ENCODE assay signal across 19 mouse cellular contexts in genomic region chr9:41038150-41038664, GRCm38 (mm10). TPM values are rescaled to one million over a fixed set of nuclear protein-coding genes. Genes with fewer than 3 reads are reported as not detected.
DNase-seq lines count a peak whose midpoint lies in the region; ATAC-seq lines count a peak whose summit lies in the region.
"Had no signal": no experiment of that assay in that cellular context is flagged by ENCODE, and none has a peak within 500 bp of the region (broad histone marks: within the 10 kb centered on the region; RNA-seq: fewer than 3 reads in every experiment).

No protein-coding gene starts in this region.

- no peaks in the 10 kb centered on the region for H3K4me1 ChIP-seq in forebrain, embryonic 14.5 days (ENCODE audit: control insufficient read depth, insufficient read depth, low read length)
- peaks cover 9% of the 10 kb centered on the region; the same call in 1 of the 2 replicates for H3K4me1 ChIP-seq in forebrain, embryonic 12.5 days
- peaks cover 21% of the 10 kb centered on the region for H3K4me1 ChIP-seq in embryonic facial prominence, embryonic 10.5 days
- H3K4me1 ChIP-seq in embryonic facial prominence, embryonic 15.5 days: peaks cover 3% of the 10 kb centered on the region; the same call in 1 of the 2 replicates
- peaks cover 4% of the 10 kb centered on the region; the same call in 1 of the 2 replicates for H3K4me1 ChIP-seq in limb, embryonic 15.5 days

- no peak overlapping the region for H3K4me2 ChIP-seq in forebrain, embryonic 14.5 days (ENCODE audit: low read length)
- H3K4me2 ChIP-seq in forebrain, embryonic 12.5 days: no peak overlapping the region
- no peak overlapping the region for H3K4me2 ChIP-seq in embryonic facial prominence, embryonic 15.5 days (replicated peaks)
- H3K4me2 ChIP-seq in limb, embryonic 15.5 days: no peak overlapping the region
- H3K4me2 ChIP-seq: neural tube, embryonic 15.5 days had no signal

- H3K9me3 ChIP-seq in forebrain, embryonic 14.5 days (replicated peaks; ENCODE audit: control insufficient read depth, low read length): no peaks in the 10 kb centered on the region
- H3K9me3 ChIP-seq in forebrain, embryonic 12.5 days: no peaks in the 10 kb centered on the region
- H3K9me3 ChIP-seq in embryonic facial prominence, embryonic 10.5 days: no peaks in the 10 kb centered on the region
- no peaks in the 10 kb centered on the region for H3K9me3 ChIP-seq in embryonic facial prominence, embryonic 15.5 days (replicated peaks)
- no peaks in the 10 kb centered on the region for H3K9me3 ChIP-seq in limb, embryonic 15.5 days
- H3K9me3 ChIP-seq: neural tube, embryonic 15.5 days had no signal

- WGBS in forebrain, embryonic 14.5 days: 58% methylated on average over 9 of the region's 9 CpGs
- WGBS in forebrain, embryonic 12.5 days: 61% methylated on average over 9 of the region's 9 CpGs
- WGBS in embryonic facial prominence, embryonic 10.5 days: 57% methylated on average over 9 of the region's 9 CpGs
- whole genome bisulfite sequencing in embryonic facial prominence, embryonic 15.5 days: 38% methylated on average over 9 of the region's 9 CpGs
- WGBS in limb, embryonic 15.5 days: 41% methylated on average over 9 of the region's 9 CpGs

- H3K9ac ChIP-seq in forebrain, embryonic 14.5 days (ENCODE audit: low read length): no peak overlapping the region
- H3K9ac ChIP-seq in forebrain, embryonic 12.5 days: no peak overlapping the region
- no peak overlapping the region for H3K9ac ChIP-seq in embryonic facial prominence, embryonic 15.5 days
- H3K9ac ChIP-seq in limb, embryonic 15.5 days: no peak overlapping the region
- H3K9ac ChIP-seq: neural tube, embryonic 15.5 days had no signal

- H3K4me3 ChIP-seq in forebrain, embryonic 14.5 days (ENCODE audit: low read depth, low read length): no peak overlapping the region
- no peak overlapping the region for H3K4me3 ChIP-seq in forebrain, embryonic 12.5 days (replicated peaks)
- H3K4me3 ChIP-seq in embryonic facial prominence, embryonic 10.5 days: no peak overlapping the region
- H3K4me3 ChIP-seq in embryonic facial prominence, embryonic 15.5 days (replicated peaks): no peak overlapping the region
- H3K4me3 ChIP-seq in limb, embryonic 15.5 days: no peak overlapping the region
- H3K4me3 ChIP-seq: layer of hippocampus, adult 2 months; neural tube, embryonic 15.5 days had no signal

- H3K27me3 ChIP-seq in forebrain, embryonic 14.5 days (replicated peaks; ENCODE audit: control insufficient read depth, insufficient read depth, low read length): no peaks in the 10 kb centered on the region
- no peaks in the 10 kb centered on the region for H3K27me3 ChIP-seq in forebrain, embryonic 12.5 days
- no peaks in the 10 kb centered on the region for H3K27me3 ChIP-seq in embryonic facial prominence, embryonic 10.5 days (replicated peaks; ENCODE audit: low read depth, poor library complexity, severe bottlenecking)
- H3K27me3 ChIP-seq in embryonic facial prominence, embryonic 15.5 days: no peaks in the 10 kb centered on the region
- H3K27me3 ChIP-seq in limb, embryonic 15.5 days: no peaks in the 10 kb centered on the region
- H3K27me3 ChIP-seq: neural tube, embryonic 15.5 days had no signal

- no peak for DNase-seq in forebrain, embryonic 14.5 days (ENCODE audit: low spot score)
- peak; percentile 45 for DNase-seq in embryonic facial prominence, embryonic 10.5 days (ENCODE audit: low spot score)
- DNase-seq in frontal cortex, postnatal 10 days (ENCODE audit: low spot score in 2 of 2): no peak
- DNase-seq in adrenal gland, adult 2 months: no peak
- DNase-seq: B cell, adult 2 months; cerebellum, adult 9-11 months; gastrocnemius, postnatal 25 days; kidney, adult 18-20 months; liver; lung, postnatal 10 days; spleen, adult 18-20 months had no signal

- H3K36me3 ChIP-seq in forebrain, embryonic 14.5 days (ENCODE audit: control insufficient read depth, insufficient read depth, low read length): 0 out of 2 replicates have a peak, but pooled peaks cover 2% of the 10 kb centered on the region
- H3K36me3 ChIP-seq in forebrain, embryonic 12.5 days (replicated peaks): no peaks in the 10 kb centered on the region
- H3K36me3 ChIP-seq in embryonic facial prominence, embryonic 10.5 days (replicated peaks): no peaks in the 10 kb centered on the region
- H3K36me3 ChIP-seq in embryonic facial prominence, embryonic 15.5 days: no peaks in the 10 kb centered on the region
- H3K36me3 ChIP-seq in limb, embryonic 15.5 days: no peaks in the 10 kb centered on the region

- 0 out of 2 replicates have a peak overlapping the region, but pooled peaks have one; percentile 14 for H3K27ac ChIP-seq in forebrain, embryonic 14.5 days (ENCODE audit: low read depth, low read length)
- no peak overlapping the region for H3K27ac ChIP-seq in forebrain, embryonic 12.5 days
- peak overlapping the region; percentile 68 for H3K27ac ChIP-seq in embryonic facial prominence, embryonic 10.5 days (replicated peaks)
- peak overlapping the region; percentile 60 for H3K27ac ChIP-seq in embryonic facial prominence, embryonic 15.5 days (replicated peaks)
- H3K27ac ChIP-seq in limb, embryonic 15.5 days: peak overlapping the region; percentile 54; the same call in 1 of the 2 replicates
- H3K27ac ChIP-seq: kidney, postnatal 0 days; layer of hippocampus, adult 2 months; neural tube, embryonic 15.5 days had no signal

- no peak for ATAC-seq in forebrain, embryonic 14.5 days
- ATAC-seq in forebrain, embryonic 12.5 days (ENCODE audit: low FRiP score): no peak
- peak; percentile 43; the same call in 1 of the 2 replicates for ATAC-seq in embryonic facial prominence, embryonic 15.5 days (ENCODE audit: insufficient number of reproducible peaks, low FRiP score, low TSS enrichment, low read depth)
- 0 out of 2 replicates have a peak, but pooled peaks have one; percentile 58 for ATAC-seq in limb, embryonic 15.5 days (ENCODE audit: insufficient number of reproducible peaks, low FRiP score, low TSS enrichment, low read depth)
- ATAC-seq: midbrain, embryonic 16.5 days had no signal

RNA-seq across cellular contexts. Expression of gene Crtam, which starts 33.8 kb away (rescaled TPM):
- 0.08 TPM in 1 of 2 replicates, not detected in the other for polyA plus RNA-seq in forebrain, embryonic 14.5 days (2014; fragmentation: Nextera tagmentation; extraction: Ambion mirVana)
- polyA plus RNA-seq in forebrain, embryonic 12.5 days (2016; fragmentation: Nextera tagmentation; extraction: Ambion mirVana): 0.17 and 0.18 TPM in 2 replicates
- polyA plus RNA-seq in embryonic facial prominence, embryonic 10.5 days (2016; fragmentation: Nextera tagmentation; extraction: Ambion mirVana): 0.05 and 0.09 TPM in 2 replicates
- polyA plus RNA-seq in embryonic facial prominence, embryonic 15.5 days (2015; fragmentation: Nextera tagmentation; extraction: Ambion mirVana): 0.11 and 0.23 TPM in 2 replicates
- polyA plus RNA-seq in limb, embryonic 15.5 days (2015; fragmentation: Nextera tagmentation; extraction: Ambion mirVana): 0.20 and 0.24 TPM in 2 replicates
- total RNA-seq in adrenal gland, adult 2 months (2021): not detected
- 0.02 TPM in 1 of 2 replicates, not detected in the other for polyA plus RNA-seq in adrenal gland, adult 2 months (2012; rRNA removed)
- total RNA-seq: gastrocnemius, postnatal 25 days had no signal
- polyA plus RNA-seq: forebrain, embryonic 11.5 days had no signal

Comparison
In these comparisons a context has a peak if more than half of its experiments do, and no peak if none do; other contexts are left out.
1. ATAC-seq: peak in embryonic facial prominence, embryonic 15.5 days (single experiment) and limb, embryonic 15.5 days (single experiment); none in forebrain, embryonic 14.5 days (single experiment) and forebrain, embryonic 12.5 days (single experiment).